Mouse (Mus musculus) gastrocnemius, postnatal 10 days (tissue): ENCODE measurements around the gene Pla2g4d. TPM values are rescaled to one million over a fixed set of nuclear protein-coding genes. Genes with fewer than 3 reads are reported as not detected.

ENCODE experiments used
- DNase-seq: peaks from one replicate; pipeline ENCODE4 v3.0.0; 2021; ENCODE audit warnings: mixed read lengths
- long read RNA-seq, 2 experiments: library from polyadenylated mRNA; stranded (forward); transcript quantifications; one replicate each; pipeline ENCODE4 v2.0.0; 2021
- total RNA-seq, 2 experiments: library from RNA; stranded (reverse); gene quantifications; 2 replicates each; pipeline ENCODE4 v1.2.3; 2021

Gene Pla2g4d
- total RNA-seq: not detected
- long read RNA-seq, experiment 1: 0 reads
- long read RNA-seq, experiment 2: 0 reads

DNA sequence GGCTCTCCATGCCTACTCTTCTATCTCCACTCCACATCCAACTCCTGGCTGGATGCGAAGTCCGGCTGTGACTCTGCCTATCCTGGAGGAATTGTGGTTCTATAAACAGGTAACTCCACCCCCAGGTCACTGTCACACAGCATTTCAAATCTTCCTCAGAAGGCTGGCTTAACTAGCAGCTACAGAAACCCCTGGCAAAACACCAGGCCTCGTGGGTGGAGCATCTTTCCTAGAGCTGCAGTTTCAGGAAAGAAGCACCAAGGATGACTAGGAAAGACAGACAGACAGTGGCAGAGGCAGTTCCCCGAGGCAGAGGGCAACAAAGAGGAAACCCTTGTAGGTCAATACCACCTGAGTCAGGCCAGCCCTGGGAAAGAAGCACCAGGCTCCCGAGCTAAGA is at the start of gene Pla2g4d:
Gene Pla2g4d, minus strand, starts transcription at position 203 of the 400 bp plus-strand sequence.
- no peak for DNase-seq

DNA sequence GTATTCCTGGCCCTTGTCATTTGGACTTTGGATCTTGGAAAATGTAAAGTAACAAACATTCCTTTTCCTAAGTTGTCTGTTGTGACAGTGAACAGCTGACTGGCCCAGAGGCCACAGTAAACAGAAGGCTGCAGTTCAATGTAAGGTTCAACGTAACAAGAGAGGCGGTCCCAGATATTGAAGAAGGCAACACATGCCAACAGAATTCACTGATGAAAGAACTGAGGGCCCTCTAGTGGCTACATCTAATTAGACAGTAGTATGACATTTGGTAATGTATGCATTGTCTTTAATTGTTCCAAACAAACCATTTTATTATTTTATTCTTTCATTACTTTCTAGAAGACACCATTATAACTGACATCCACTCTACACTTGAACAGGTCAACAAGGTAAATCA is 48.9 kb upstream of the Pla2g4d start:
- no peak for DNase-seq

DNA sequence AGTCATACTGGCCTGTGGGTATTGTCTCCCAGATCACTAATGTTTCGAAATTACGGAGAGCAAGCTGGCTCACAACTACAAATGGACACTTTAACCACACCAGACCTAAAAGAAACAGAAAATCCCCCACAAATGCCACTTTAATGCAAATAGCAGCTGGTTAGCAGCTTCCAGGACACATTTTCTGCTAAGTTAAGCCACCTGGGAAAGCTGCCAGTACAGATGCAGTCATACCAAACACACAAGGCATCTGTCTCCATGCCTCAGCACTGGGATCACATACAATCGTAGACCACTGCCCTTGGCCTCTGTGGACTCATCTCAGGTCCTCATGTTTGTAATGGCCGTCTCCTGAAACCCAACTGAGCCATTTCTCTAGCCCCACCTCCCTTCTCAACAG is 42.6 kb upstream of the Pla2g4d start:
- DNase-seq: no peak

DNA sequence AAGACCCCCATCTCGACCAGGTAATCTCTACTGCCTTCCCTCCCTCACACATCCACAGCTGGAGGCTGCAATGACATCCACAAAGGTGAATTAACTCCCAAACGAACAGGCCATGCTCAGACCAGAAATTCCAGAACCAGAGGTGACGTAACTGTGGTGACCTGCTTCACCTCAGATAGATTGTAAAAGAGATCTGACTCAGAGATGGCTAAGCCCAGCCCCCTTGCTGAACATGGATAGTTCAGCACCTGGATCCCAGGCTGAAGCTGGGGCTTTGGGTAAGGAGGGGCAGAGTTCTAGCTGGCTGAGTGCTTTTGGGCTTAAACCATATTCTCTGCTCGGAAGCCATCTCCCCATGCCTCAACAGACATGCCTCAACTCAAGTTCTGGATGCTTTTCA is 26.1 kb upstream of the Pla2g4d start:
- DNase-seq: no peak

DNA sequence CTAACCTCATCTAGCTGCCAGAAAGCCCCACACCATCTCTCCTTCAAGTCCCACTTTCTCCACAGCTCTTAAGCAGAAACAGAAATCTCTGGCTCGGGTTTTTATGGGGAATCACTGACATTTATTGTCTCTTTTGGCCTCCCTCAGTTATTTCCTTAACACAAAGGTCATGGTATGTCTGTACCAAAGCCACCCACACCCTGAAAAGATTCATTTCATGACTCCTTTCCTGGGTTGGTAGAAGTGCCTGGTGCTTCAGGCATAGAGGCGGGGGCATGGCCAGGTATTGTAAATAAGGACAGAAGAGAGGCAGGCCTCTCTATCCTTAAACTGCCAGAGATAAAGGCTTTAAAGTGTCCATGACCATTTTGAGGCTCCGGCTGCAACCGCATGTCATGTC is 25.5 kb upstream of the Pla2g4d start:
- no peak for DNase-seq

DNA sequence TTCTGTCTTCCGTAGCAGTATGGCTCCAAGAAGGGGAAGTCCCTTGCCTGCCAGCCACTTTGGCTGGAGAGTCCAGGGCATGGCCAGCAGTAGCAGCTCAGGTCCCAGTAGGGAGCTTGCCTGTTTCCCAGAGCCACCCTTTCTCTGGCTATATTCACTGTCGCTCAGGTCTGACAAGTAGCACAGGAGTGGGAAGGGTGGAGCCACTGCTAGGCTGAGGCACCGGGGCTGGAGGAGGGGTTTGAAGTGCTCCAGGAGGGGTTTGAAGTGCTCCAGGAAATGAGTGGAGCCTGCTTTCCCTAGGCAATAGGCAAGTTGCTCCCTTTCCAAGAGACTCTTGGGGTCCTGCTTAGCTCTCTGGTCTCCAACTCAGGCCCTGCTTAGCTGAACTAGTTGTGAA is 25.0 kb upstream of the Pla2g4d start, which contains the start of gene Pla2g4f:
Gene Pla2g4f, minus strand, starts transcription at position 190 of the 400 bp plus-strand sequence.
- no peak for DNase-seq

DNA sequence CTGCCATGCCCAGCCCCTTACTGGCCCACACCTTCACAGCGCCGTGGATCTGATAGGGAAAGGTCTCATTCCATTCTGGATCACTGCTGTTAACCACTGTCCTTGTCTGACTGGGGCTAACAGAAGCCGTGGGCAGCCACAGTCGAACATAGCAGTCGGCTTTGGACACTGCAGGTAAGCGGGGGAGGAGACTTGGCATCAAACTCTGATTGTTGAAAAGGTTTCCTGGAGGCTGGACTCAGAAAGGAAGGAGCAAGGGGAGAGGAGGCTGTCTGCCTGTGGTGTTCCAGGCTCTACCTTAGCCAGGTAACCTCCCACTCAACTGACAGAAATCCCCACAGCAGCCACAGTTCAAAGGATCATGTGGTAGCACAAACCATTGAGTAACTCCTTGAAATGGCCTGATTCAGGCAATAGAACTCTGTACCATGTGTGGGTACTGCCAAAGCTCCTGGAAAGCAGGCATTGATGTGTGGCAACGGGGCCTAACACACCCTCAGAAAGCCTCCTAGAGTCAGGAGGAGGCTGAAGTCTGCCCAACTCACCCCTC is 23.4 kb upstream of the Pla2g4d start:
- no peak for DNase-seq

DNA sequence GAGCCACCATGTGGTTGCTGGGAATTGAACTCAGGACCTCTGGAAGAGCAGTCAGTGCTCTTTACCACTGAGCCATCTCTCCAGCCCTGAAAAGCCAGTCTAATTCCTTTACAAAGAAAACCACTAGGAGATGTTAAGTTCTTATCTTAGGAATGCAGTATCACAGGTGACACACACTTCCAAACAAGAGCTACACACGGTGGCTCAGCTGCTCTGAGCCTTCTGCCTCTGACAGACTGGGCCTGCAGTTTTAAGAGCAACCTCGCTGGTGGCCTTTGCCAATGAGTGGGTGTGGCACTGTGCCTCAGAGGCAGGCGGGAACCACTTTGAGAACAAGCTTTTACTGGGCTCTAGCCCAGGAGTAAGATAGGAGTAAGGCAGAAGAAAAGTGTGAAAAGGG is 15.1 kb upstream of the Pla2g4d start:
- DNase-seq: no peak

DNA sequence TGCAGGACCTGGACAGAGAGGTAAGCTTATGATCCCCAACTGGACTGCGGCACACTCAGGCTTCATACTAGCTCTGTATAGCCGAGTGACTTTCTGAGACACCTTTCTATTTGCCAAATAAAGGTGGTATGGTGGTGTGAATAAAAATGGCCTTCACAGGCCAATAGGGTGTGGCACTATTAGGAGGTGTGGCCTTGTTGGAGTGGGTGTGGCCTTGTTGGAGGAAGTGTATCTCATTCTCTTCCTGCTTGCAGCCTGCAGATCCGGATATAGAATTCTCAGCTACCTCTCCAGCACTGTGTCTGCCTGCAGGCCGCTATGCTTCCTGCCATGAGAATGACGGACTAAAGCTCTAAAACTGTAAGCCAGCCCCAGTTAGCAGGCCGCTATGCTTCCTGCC is 12.1 kb upstream of the Pla2g4d start:
- DNase-seq: no peak

DNA sequence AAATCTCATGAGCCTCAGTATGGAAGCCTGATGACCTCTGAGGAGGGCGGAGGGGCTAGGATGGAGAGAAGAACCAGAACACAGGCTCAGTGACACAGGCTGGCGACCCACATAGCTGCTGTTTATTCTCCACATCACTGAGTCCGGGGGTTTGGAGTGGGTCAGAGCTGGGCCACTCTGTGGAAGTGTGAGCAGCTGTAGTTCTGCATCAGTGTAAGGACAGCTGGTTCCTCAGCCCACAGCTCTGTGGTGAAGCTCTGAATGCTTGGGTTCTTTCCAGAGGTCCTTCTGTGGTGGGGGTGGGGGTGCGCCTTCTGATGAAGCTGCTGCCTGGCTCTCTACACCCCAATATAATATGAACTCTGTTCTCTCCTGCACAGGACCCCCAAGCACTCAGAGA is 10.9 kb upstream of the Pla2g4d start:
- DNase-seq: no peak

DNA sequence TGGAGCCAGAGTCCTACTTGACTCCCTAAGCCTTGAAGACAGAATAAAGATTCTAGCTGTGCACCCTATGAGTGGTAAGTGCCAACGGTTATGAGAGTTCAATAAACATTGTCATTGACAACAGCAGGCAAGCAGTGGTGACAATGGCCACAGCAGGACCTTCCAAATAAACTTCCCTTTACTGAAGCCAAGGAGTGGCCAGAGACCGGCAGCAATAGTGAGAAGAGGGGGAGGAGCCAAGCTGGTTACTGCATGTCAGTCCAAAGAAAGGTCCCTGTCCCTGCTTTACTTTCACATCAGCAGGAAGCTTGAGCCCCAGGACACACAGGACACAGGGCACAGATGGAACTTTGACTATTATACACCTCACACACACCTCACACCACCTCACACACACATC is 7.2 kb upstream of the Pla2g4d start:
- DNase-seq: no peak

DNA sequence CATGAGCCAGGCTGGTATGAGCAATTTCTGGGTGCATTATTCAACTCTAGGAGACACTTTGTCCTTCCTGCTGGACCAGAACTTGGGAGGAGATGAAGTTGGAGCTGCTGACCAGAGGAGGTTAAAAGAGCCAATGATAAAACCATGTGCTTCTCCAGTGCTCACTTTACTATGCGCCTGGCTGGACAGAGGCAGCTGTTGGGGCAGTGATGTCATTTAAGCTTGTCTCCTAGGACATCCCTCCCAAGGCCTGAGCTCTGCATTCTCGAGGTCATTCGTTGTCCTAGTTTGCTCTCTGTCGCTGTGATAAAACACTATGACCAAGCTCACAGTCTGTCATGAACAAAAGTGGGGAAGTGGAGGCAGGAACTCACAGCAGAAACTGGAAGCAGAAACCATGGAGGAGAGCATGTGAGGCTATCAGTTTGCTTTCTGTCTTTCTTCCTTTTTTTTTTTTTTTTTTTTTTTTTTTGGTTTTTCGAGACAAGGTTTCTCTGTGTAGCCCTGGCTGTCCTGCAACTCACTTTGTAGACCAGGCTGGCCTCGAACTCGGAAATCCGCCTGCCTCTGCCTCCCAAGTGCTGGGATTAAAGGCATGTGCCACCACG is 2.6 kb upstream of the Pla2g4d start:
- no peak for DNase-seq

DNA sequence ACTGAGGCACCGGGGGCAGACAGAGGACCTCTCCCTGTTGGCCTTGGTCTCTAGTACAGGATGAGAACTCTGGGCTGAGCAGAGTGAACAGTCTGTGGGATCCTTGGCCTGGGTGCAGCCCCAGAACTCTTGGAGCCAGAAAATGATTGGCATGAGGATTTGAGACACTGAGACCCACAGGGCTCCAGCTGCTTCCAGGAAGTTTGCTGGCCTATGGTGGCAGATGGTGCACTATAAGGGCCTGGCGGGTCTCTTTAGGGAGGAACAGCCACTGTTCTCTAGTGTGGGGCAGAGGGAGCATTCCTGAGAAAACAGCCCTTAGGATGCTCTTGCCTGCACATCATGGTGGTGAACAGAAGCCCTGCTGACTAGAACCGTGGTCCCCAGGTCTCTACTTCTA is 596 bp downstream of the Pla2g4d start:
- DNase-seq: no peak

DNA sequence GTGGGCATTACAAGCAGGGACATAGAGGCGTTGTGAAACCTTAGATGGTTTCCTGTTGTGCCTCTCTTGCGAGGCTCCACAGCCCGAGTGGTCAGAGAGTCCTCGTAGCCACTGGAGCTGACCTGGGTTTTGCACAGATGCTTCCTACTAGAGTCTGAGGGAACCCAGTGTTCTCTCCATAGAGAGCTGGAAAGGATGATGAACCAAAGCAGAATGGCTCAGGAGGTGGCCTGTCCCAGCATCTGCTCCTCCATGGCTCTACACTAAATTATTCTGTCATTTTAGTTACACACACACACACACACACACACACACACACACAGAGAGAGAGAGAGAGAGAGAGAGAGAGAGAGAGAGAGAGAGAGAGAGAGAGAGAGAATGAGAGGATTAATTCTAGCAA is 3.4 kb downstream of the Pla2g4d start:
- no peak for DNase-seq

DNA sequence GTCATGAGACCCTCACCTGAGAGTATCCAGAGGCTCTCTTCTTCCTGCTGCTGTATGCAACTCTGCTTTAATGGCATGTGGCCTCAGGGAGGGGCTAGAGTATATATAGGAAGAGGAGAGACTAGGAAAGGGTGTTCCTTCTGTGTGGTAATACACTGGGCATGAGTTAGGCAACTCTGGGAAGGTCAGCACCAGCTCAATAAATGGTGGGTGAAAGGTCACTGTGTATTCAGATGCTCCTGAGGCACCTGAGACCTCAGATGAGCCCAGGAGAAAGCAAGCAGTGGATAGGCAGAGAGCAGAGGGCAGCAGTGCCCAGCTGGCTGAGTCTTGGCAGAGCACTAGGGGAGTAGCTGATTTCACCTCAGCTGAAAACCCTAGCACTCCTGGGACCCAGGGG is 4.3 kb downstream of the Pla2g4d start:
- no peak for DNase-seq

DNA sequence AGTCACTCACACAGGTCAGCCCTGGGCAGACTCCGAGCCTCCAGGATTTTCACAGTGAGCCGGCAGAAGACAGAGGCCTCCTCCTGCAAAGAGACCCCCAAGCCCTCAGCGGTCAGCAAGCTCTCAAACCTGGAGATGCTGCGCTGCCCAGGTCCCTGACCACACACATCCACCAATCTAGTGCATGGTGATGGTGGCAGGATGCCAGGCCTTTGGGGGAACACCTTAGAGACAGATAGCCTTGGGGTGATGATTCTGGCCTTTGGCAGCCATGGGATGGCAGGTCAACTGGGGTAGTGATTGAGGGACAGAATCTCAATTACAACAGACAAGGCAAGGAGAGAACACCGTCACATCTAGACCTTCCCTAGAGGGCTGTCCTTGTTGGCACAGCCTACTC is 4.9 kb downstream of the Pla2g4d start:
- DNase-seq: no peak

DNA sequence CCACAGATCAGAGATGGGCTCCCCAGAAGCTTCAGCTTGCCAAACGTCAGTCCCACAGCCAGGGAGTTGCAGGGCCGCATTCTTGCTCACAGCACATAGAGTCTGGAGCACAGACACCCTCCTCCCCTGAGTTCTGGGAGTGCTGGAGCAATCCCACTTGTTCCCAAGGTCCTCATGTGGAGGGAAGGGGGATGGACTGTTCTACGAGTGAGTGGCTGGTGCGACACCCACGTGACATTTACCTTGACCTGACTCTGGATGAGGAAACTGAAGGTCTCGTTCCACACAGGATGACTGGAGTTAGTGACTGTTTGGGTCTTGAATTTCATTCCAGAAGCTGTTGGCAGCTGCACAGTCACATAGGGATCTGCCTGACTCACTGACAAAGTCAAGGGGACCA is 5.4 kb downstream of the Pla2g4d start:
- DNase-seq: no peak

DNA sequence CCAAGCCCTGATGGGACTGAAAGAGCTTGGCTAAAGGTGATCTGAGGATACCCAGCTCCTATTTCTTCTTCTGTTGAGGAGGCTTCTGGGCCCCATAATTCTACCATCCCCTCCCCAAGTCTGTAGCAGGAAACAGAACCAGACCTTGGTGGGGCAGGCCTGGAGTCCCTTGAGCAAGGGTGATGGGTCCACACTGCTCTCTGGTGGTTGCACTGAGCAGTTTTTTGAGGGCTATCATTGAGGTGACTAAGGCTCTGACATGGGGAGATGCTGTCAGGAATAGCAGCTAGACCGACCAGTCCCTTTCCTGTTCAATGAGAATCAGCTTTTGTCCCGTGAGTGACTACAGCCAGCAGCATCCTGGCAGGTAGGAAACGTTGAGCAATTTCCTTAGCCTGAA is 7.8 kb downstream of the Pla2g4d start:
- DNase-seq: no peak

DNA sequence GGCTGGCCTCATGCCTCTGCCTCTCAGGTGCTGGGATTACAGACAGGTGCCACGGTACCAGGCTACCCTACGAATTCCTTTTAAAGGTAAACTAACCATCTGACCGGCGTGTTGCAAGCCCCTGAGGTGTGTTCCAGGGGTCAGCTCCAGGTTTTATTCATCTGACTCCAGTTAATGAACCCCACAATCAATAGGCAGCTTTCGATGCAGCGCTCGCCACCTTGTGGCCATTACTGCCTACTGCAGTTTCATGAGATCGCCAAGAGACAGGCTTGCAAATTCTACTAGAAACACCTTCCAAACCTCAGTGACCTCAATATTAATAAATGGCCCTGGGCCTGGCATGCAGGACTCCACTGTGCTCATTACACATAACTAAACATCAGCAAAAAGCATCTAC is 9.0 kb downstream of the Pla2g4d start:
- peak; percentile 57 for DNase-seq

DNA sequence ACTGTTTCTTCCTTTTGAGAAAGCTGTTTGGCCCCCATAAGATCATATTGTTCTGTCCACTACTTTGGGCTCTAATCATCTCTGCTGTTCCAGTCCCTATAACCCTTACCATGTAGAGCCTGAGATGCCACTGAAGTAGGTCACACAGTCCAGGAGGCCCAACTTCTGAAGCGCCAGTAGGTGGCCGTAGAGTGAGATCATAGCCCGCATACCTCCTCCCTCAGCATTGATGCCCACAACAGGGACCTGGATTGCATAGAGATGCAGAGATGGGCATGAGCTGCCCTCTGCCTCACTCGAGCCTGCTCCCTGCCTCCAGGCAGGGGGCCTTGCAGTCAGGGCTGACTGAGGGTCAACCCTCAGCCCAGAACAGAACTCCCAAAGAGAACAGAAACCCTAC is 12.0 kb downstream of the Pla2g4d start:
- DNase-seq: no peak

DNA sequence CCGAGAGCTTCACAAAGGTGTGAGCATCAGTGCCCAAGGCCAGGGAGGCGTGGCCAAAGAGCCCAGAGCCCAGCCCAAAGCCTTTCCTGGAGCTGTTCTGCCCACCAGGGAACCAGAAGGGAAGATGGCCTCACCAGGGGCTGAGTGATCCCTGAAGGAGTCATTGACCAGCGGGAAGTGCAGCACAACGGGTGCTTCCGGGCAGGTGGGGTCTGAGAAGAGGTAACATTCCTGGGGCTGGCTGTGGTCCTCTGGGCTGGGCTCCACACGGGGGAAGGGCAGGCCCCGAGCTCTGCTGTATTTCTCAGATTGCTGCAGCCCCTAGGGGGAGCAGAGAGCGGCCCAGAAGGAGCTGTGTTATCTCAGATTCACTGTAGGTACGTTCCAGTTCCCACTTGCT is 20.4 kb downstream of the Pla2g4d start:
- no peak for DNase-seq

DNA sequence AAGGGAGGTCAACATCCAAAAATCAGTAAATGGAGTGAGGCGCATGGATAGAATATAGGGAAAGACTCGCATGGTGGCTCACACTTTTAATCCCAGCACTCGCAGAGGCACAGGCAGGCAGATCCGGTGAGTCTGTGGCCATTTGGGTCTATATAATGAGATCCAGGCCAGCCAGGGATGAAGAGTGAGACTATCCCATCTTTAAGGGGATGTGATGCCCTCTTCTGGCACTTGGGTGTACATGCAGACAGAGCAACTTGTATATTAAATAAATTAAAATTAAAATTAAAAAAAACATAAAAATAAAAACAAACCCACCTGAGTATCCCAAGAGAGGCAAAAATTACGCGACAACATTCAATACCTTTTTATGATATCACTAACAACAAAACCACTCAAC is 23.5 kb downstream of the Pla2g4d start:
- no peak for DNase-seq

DNA sequence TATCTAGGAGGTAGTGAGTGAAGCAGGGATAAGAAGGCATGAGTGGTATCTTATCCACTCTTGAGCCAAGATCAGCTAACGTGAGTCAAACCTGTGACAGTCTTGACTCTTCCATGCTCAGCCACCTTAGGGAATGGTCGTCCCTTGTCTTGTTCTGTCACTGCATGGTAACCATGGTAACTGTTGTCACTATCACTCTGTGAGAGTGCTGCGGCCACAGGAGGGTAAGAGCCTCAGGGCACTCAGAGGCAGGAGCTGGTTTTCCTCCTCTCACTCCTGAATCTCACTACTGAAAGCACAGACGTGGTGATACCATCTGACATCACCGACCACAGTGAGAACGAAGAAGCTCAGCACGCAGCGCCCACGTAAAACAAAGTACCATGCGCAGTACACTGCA is 24.1 kb downstream of the Pla2g4d start:
- DNase-seq: no peak

DNA sequence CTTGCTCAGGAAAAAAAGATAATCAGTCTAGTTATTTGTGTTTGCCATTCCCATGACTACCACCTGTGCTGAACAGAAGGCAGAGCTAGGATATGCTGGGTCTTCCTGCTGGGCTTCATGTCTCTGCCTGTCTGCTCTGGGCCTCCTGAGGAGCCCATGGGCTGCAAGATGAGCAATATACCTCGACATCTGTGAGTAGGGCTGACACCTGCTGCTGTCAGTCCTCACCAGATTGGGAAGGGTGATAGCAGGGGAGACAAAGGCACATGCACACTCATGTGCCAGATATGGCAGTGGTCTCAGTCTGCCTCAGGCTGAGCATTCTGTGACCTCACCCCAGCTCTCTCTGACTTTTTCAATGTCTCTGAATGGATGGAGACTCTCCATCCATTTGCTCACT is 26.1 kb downstream of the Pla2g4d start:
- DNase-seq: no peak

DNA sequence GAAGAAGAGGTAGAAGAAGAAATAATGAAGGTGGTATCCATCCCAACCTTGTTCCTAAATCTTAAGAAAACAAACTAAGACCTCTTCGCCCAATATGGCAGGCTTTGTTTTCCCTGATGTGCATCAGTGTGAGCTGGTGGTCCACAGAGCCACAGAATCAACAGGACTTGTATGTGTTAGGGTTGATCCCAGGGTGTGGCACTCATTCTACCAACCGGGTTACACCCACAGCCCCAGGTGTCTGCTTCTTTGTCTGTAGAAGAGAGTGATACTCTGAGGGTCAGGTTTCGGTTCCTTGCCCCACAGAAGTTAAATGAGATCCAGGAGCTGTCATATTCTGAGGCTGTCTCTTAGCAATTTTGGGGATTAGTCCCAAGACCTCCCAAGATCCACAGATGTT is 27.7 kb downstream of the Pla2g4d start:
- DNase-seq: no peak
